Mouse (Mus musculus) embryonic facial prominence, embryonic 12.5 days (tissue): Measurements from ENCODE around the gene Acvr1b. TPM values are rescaled to one million over a fixed set of nuclear protein-coding genes. Genes with fewer than 3 reads are reported as not detected.
A peak's percentile ranks its signal among the peaks of the same experiment; 100 is the strongest.

Source experiments
- ATAC-seq: fragments of 200-750 bp; cut with Nextera tagmentation; 2 replicates; pipeline ENCODE4 v1.8.0; 2017; ENCODE audit not compliant: insufficient number of reproducible peaks, insufficient read depth, low FRiP score, low TSS enrichment
- H3K27ac ChIP-seq: fragments of 300-500 bp; sonication (generic); 2 replicates; pipeline ENCODE4 v1.5.1; 2016; ENCODE audit warnings: mild to moderate bottlenecking
- H3K27me3 ChIP-seq: fragments of 300-500 bp; sonication (generic); 2 replicates; pipeline ENCODE4 v1.6.1; 2016; ENCODE audit warnings: mild to moderate bottlenecking, moderate library complexity
- H3K36me3 ChIP-seq: fragments of 300-500 bp; sonication (generic); 2 replicates; pipeline ENCODE4 v1.6.1; 2016; ENCODE audit warnings: mild to moderate bottlenecking
- H3K4me1 ChIP-seq: fragments of 300-500 bp; sonication (generic); 2 replicates; pipeline ENCODE4 v1.6.1; 2016
- H3K4me2 ChIP-seq: fragments of 300-500 bp; sonication (generic); replicated peaks from 2 replicates; pipeline ENCODE4 v1.6.1; 2016; ENCODE audit warnings: mild to moderate bottlenecking, moderate library complexity
- H3K4me3 ChIP-seq: fragments of 300-500 bp; sonication (generic); 2 replicates; pipeline ENCODE4 v1.5.1; 2016; ENCODE audit warnings: mild to moderate bottlenecking
- H3K9ac ChIP-seq: fragments of 300-500 bp; sonication (generic); 2 replicates; pipeline ENCODE4 v1.6.1; 2016; ENCODE audit warnings: mild to moderate bottlenecking, moderate library complexity
- H3K9me3 ChIP-seq: fragments of 300-500 bp; sonication (generic); 2 replicates; pipeline ENCODE4 v1.6.1; 2016; ENCODE audit warnings: mild to moderate bottlenecking, moderate library complexity
- WGBS: fragments of 180-500 bp; shearing (Covaris S2); methylation state at CpG from one replicate; pipeline ENCODE4 v1.1.7; 2016; 5-methylcytosine and 5-hydroxymethylcytosine counted together
- microRNA-seq: library from miRNA; unstranded; fragments of <30 nt; microRNA quantifications from one replicate; pipeline ENCODE4, GENCODE M21; 2017
- polyA plus RNA-seq: library from polyadenylated mRNA; unstranded; fragments of >200 nt; fragmentation: Nextera tagmentation; extraction: Ambion mirVana; gene quantifications from 2 replicates; pipeline ENCODE4 v1.2.1, GENCODE M21; 2016

Acvr1b gene
- polyA plus RNA-seq, 1 experiment from 2014 or later: 7.5 TPM

GRCm38 (mm10) chr15:101258420-101258819 is 84.6 kb downstream of the Acvr1b start:
- Histone ChIP-seq H3K36me3 (no peaks in the 10 kb centered on the region), H3K9me3 (no peaks in the 10 kb centered on the region), H3K27ac (no peak overlapping the region), H3K4me2 (no peak overlapping the region), H3K9ac (no peak overlapping the region), H3K4me3 (no peak overlapping the region), H3K27me3 (peaks cover 4% of the 10 kb centered on the region; the same call in 1 of the 2 replicates), H3K4me1 (peaks cover 30% of the 10 kb centered on the region)
- WGBS: 89% methylated on average over 11 of the region's 11 CpGs
- ATAC-seq: no peak

GRCm38 (mm10) chr15:101259922-101260321 is 86.1 kb downstream of the Acvr1b start:
- Histone ChIP-seq H3K27ac (no peak overlapping the region), H3K9ac (no peak overlapping the region), H3K36me3 (no peaks in the 10 kb centered on the region), H3K9me3 (no peaks in the 10 kb centered on the region), H3K4me1 (peaks cover 23% of the 10 kb centered on the region), H3K27me3 (no peaks in the 10 kb centered on the region), H3K4me3 (no peak overlapping the region), H3K4me2 (no peak overlapping the region)
- no peak for ATAC-seq
- 66% methylated on average over 3 of the region's 3 CpGs for WGBS

GRCm38 (mm10) chr15:101260387-101260786 is 86.5 kb downstream of the Acvr1b start:
- no peaks in the 10 kb centered on the region for H3K9me3 ChIP-seq
- no peaks in the 10 kb centered on the region for H3K27me3 ChIP-seq
- no peaks in the 10 kb centered on the region for H3K36me3 ChIP-seq
- H3K4me1 ChIP-seq: peaks cover 23% of the 10 kb centered on the region
- no peak overlapping the region for H3K9ac ChIP-seq
- peak overlapping the region; percentile 87 for H3K27ac ChIP-seq
- 44% methylated on average over 10 of the region's 10 CpGs for WGBS
- H3K4me3 ChIP-seq: no peak overlapping the region
- ATAC-seq: no peak
- H3K4me2 ChIP-seq: no peak overlapping the region

GRCm38 (mm10) chr15:101260874-101261622 is 87.2 kb downstream of the Acvr1b start:
- Histone ChIP-seq H3K4me2 (peak overlapping the region; percentile 9; the same call in 1 of the 2 replicates), H3K36me3 (no peaks in the 10 kb centered on the region), H3K4me3 (no peak overlapping the region), H3K4me1 (peaks cover 28% of the 10 kb centered on the region), H3K9ac (no peak overlapping the region), H3K27me3 (no peaks in the 10 kb centered on the region; the same call in 1 of the 2 replicates), H3K27ac (peak overlapping the region; percentile 87), H3K9me3 (no peaks in the 10 kb centered on the region)
- WGBS: 48% methylated on average over 13 of the region's 13 CpGs
- 0 out of 2 replicates have a peak, but pooled peaks have one; percentile 16 for ATAC-seq

- Histone ChIP-seq H3K4me3 (no peak overlapping the region), H3K4me2 (no peak overlapping the region), H3K9ac (no peak overlapping the region), H3K9me3 (no peaks in the 10 kb centered on the region), H3K4me1 (peaks cover 35% of the 10 kb centered on the region), H3K27me3 (peaks cover 2% of the 10 kb centered on the region; the same call in 1 of the 2 replicates), H3K27ac (peak overlapping the region; percentile 87; the same call in 1 of the 2 replicates), H3K36me3 (no peaks in the 10 kb centered on the region)
- 67% methylated on average over 5 of the region's 5 CpGs for WGBS
- ATAC-seq: no peak
Measured at GRCm38 (mm10) chr15:101262502-101262901, 88.6 kb downstream of the Acvr1b start.

Small RNA genes lying within 50 kb of the gene (microRNA-seq; reads per million reads assigned to microRNA genes)
- gene Mir6962: 0.91 reads per million

Other genes starting within 250 kb of the Acvr1b start
- gene Gm47841, start 126.7 kb upstream of the Acvr1b start, polyA plus RNA-seq: not detected in 2 replicates
- 0.36 and 0.38 TPM in 2 replicates for gene Fignl2, start 95.5 kb upstream of the Acvr1b start, polyA plus RNA-seq
- gene Ankrd33, start 58.3 kb upstream of the Acvr1b start, polyA plus RNA-seq: not detected in 2 replicates
- gene Acvrl1, start 45.5 kb upstream of the Acvr1b start, polyA plus RNA-seq: 10.8 and 11.3 TPM in 2 replicates
- gene Grasp, start 50.1 kb downstream of the Acvr1b start, polyA plus RNA-seq: 9.5 and 10.7 TPM in 2 replicates
- gene Nr4a1, start 80.2 kb downstream of the Acvr1b start, polyA plus RNA-seq: 8.2 and 8.7 TPM in 2 replicates
- gene Atg101, start 110.2 kb downstream of the Acvr1b start, polyA plus RNA-seq: 61.7 and 64.5 TPM in 2 replicates
- 1.0 and 1.1 TPM in 2 replicates for gene 6030408B16Rik, start 119.1 kb downstream of the Acvr1b start, polyA plus RNA-seq
- 0.35 and 0.45 TPM in 2 replicates for gene Krt80, start 196.1 kb downstream of the Acvr1b start, polyA plus RNA-seq
- 14.2 and 15.7 TPM in 2 replicates for gene Krt7, start 237.0 kb downstream of the Acvr1b start, polyA plus RNA-seq